Mouse (Mus musculus) kidney, embryonic 14.5 days (tissue): ENCODE measurements at regions not wholly inside any gene's neighbourhood (a gene's known extent, or its start where the extent isn't known, plus 50 kb on each side); places are given as distances from the start of the nearest gene placed in this dataset.

Experiments used
- ATAC-seq: fragments of 200-750 bp; cut with Nextera tagmentation; 2 replicates; pipeline ENCODE4 v1.8.0; 2017; ENCODE audit warnings: moderate number of reproducible peaks, mild to moderate bottlenecking, moderate TSS enrichment, moderate library complexity; ENCODE audit not compliant: low FRiP score, low TSS enrichment
- H3K27ac ChIP-seq: fragments of 300-500 bp; sonication (generic); 2 replicates; pipeline ENCODE4 v1.5.1; 2014; ENCODE audit warnings: low read depth, mild to moderate bottlenecking, low read length, moderate library complexity, mixed read lengths
- H3K27me3 ChIP-seq: fragments of 300-500 bp; sonication (generic); 2 replicates; pipeline ENCODE4 v1.6.1; 2014; ENCODE audit warnings: mild to moderate bottlenecking, low read length; ENCODE audit not compliant: control insufficient read depth, insufficient read depth
- H3K36me3 ChIP-seq: fragments of 300-500 bp; sonication (generic); 2 replicates; pipeline ENCODE4 v1.6.1; 2014; ENCODE audit warnings: low read length, mixed read lengths; ENCODE audit not compliant: control insufficient read depth, insufficient read depth
- H3K4me1 ChIP-seq: fragments of 300-500 bp; sonication (generic); 2 replicates; pipeline ENCODE4 v1.6.1; 2014; ENCODE audit warnings: low read length, mixed read lengths; ENCODE audit not compliant: control insufficient read depth, insufficient read depth
- H3K4me2 ChIP-seq: fragments of 300-500 bp; sonication (generic); replicated peaks from 2 replicates; pipeline ENCODE4 v1.6.1; 2014; ENCODE audit warnings: low read depth, mild to moderate bottlenecking, low read length
- H3K4me3 ChIP-seq: fragments of 300-500 bp; sonication (generic); 2 replicates; pipeline ENCODE4 v1.5.1; 2014; ENCODE audit warnings: mild to moderate bottlenecking, low read length
- H3K9ac ChIP-seq: fragments of 300-500 bp; sonication (generic); 2 replicates; pipeline ENCODE4 v1.6.1; 2014; ENCODE audit warnings: low read depth, mild to moderate bottlenecking, low read length, moderate library complexity
- H3K9me3 ChIP-seq: fragments of 300-500 bp; sonication (generic); 2 replicates; pipeline ENCODE4 v1.6.1; 2016; ENCODE audit warnings: low read length; ENCODE audit not compliant: control insufficient read depth
- WGBS: fragments of 180-500 bp; shearing (Covaris S2); extraction: QIAGEN DNeasy Blood & Tissue Kit; methylation state at CpG from one replicate; pipeline ENCODE4 v1.1.7; 2014; 5-methylcytosine and 5-hydroxymethylcytosine counted together

DNA sequence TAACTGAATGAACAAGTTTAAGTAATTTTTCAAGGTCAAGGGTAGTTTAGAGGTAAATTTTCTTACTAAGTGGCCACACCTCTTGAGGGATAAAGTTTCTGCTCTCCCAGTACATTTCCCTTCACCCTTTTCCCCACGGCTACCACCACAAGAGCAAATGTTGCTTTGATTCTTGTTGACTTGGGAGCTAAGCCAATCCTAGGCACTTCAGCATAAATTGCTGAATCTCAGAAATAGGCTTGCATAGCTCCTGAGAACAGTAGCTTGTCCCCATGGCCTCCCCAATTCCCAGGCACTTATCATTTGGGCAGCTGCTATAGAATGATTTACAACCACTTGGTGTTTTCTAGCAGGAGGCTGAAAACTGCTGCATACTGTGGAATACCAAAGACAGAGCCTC lies 510.1 kb downstream of the Grin2a start:
- Histone ChIP-seq H3K9ac (no peak overlapping the region), H3K36me3 (no peaks in the 10 kb centered on the region), H3K9me3 (no peaks in the 10 kb centered on the region), H3K4me1 (no peaks in the 10 kb centered on the region), H3K4me2 (no peak overlapping the region), H3K27me3 (no peaks in the 10 kb centered on the region), H3K4me3 (no peak overlapping the region), H3K27ac (no peak overlapping the region)
- peak; percentile 69; the same call in 1 of the 2 replicates for ATAC-seq
- 41% methylated on average over 1 of the region's 1 CpGs for WGBS

DNA sequence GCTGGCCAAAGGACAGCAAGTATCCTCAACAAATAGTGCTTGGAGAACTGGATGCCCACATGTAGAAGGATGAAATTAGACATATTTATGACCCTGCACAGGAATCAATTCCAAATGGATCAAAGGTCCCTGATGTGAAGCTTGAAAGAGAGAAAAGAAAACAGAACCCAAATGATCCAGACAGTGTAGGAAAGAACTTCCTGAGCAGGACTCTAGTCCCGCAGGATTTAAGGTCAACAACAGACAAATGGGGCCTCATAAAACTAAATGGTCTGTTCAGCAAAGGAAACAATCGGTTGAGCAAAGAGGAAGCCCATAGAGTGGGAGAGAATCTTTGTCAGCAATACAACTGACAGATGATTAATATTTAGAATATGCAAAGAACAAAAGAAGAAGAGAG lies 497.1 kb downstream of the Grin2a start:
- Histone ChIP-seq H3K9ac (no peak overlapping the region), H3K27ac (no peak overlapping the region), H3K27me3 (no peaks in the 10 kb centered on the region), H3K4me2 (no peak overlapping the region), H3K4me1 (no peaks in the 10 kb centered on the region), H3K9me3 (no peaks in the 10 kb centered on the region), H3K4me3 (no peak overlapping the region), H3K36me3 (no peaks in the 10 kb centered on the region)
- ATAC-seq = peak; percentile 72; the same call in 1 of the 2 replicates
- WGBS = 4% methylated on average over 2 of the region's 2 CpGs

DNA sequence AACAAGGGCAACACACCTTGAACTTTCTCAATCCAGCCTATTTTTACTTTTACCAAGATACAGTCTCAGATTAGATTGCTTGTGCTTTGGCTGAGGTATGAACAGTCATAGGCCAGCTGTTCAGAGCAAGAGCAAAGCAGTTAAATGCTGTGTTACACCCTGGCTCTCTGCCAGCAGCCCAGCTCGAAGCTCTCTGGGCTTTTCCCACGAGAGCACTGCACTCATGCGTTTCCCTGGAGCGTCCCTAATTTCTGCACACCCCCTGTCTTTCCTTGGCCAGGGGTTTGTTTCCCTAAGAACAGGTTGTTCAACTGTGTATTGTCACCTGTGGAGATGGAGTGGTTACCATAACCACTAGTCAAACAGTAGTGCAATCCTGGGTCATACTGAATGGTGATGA lies 493.6 kb downstream of the Grin2a start:
- Histone ChIP-seq H3K27ac (no peak overlapping the region), H3K4me2 (no peak overlapping the region), H3K4me3 (no peak overlapping the region), H3K4me1 (no peaks in the 10 kb centered on the region), H3K36me3 (no peaks in the 10 kb centered on the region), H3K27me3 (no peaks in the 10 kb centered on the region), H3K9me3 (no peaks in the 10 kb centered on the region), H3K9ac (no peak overlapping the region)
- 41% methylated on average over 4 of the region's 4 CpGs for WGBS
- ATAC-seq = 0 out of 2 replicates have a peak, but pooled peaks have one; percentile 55

- Histone ChIP-seq H3K4me3 (no peak overlapping the region), H3K9me3 (no peaks in the 10 kb centered on the region), H3K27me3 (no peaks in the 10 kb centered on the region), H3K9ac (no peak overlapping the region), H3K36me3 (no peaks in the 10 kb centered on the region), H3K4me1 (no peaks in the 10 kb centered on the region), H3K27ac (no peak overlapping the region), H3K4me2 (no peak overlapping the region)
- no peak for ATAC-seq
- WGBS = 84% methylated on average over 1 of the region's 1 CpGs
Measured at GRCm38 (mm10) chr16:9509666-9510065, 485.7 kb downstream of the Grin2a start.

GRCm38 (mm10) chr16:9514538-9514937 lies 480.8 kb downstream of the Grin2a start:
- H3K9ac ChIP-seq = no peak overlapping the region
- no peaks in the 10 kb centered on the region for H3K36me3 ChIP-seq
- H3K27ac ChIP-seq = no peak overlapping the region
- H3K9me3 ChIP-seq = peaks cover 2% of the 10 kb centered on the region; the same call in 1 of the 2 replicates
- H3K4me2 ChIP-seq = no peak overlapping the region
- H3K27me3 ChIP-seq = no peaks in the 10 kb centered on the region
- 34% methylated on average over 4 of the region's 4 CpGs for WGBS
- no peak for ATAC-seq
- no peaks in the 10 kb centered on the region for H3K4me1 ChIP-seq
- no peak overlapping the region for H3K4me3 ChIP-seq
